Mouse (Mus musculus) small intestine, adult 2 months (tissue): ENCODE results near the gene Gm37240.

Experiments used
- CTCF ChIP-seq: fragments of 200-500 bp; IDR thresholded peaks from 2 replicates; pipeline ENCODE4 v1.5.1; 2012; ENCODE audit warnings: low read depth, mild to moderate bottlenecking, control low read depth, inconsistent platforms, low read length, moderate library complexity, mixed read lengths; ENCODE audit not compliant: insufficient replicate concordance, insufficient read length; ENCODE audit errors: extremely low read depth
- POLR2A ChIP-seq: fragments of 200-500 bp; IDR thresholded peaks from 2 replicates; pipeline ENCODE4 v1.6.1; 2012; ENCODE audit warnings: low read depth, mild to moderate bottlenecking, control low read depth, inconsistent platforms, low read length, moderate library complexity

DNA sequence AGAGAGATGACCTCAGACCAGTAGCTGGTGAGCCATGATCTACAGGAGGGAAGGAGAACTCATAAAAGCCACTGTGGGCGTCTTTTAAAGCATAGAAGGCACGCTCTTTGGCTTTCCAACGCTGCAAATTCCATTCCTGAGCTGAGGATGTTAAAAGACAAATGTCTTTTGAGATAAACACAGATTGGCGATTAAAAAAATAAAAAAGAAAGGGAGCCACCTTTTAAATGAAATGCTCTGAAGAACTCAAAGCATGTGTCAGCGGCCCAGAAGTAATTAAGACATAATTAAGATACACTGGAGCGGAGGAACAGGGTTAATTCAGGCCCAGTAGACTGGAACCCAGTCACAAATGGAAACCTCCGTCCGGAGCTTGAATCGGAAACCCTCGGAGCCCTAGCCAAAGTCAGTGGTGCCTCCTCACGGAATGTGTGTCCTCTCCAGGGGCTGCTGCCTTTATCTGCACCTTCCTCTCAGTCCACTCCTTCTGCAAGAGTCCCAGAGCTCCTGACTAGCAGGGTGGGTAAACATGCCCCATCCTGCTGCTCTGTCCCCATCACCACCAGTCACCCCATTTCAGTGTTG is 43.4 kb upstream of the Gm37240 start:
- TF ChIP-seq CTCF (no peak), POLR2A (no peak)
